Mouse (Mus musculus) T-helper 17 cell (primary cell): ENCODE results near the gene Rhobtb1.

Source experiments
- in situ Hi-C, 2 experiments: fragments of 300-600 bp; cut with MboI, MseI; formaldehyde crosslinking; loops; 1 replicate in 1 of 2; 2 replicates in 1 of 2; pipeline ENCODE4 v1.15.1; 2025; ENCODE audit warnings: high pct_unique_total_duplicates in 2 of 2

The Rhobtb1 gene

GRCm38 (mm10) chr10:69162577-69162976, 11.3 kb downstream of the Rhobtb1 start:
- in situ Hi-C loops: no loop called here

DNA sequence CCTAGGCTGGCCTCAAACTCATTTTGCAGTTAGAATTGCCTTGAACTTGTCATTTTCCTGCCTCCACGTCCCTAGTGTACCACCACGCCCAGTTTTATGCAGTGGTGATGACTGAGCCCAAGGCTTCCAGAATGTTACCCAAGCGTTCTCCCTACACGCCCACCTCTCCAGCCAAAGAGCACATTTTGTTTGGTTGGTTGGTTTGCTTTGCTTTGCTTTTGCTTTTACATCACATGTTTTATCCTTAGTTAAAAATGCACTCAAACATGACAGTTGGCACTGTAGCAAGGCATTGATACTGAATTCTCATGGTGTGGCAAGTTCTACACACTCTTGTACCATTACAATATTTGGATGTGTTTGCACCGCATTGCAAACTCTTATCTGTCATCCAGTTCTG, 12.0 kb downstream of the Rhobtb1 start:
- in situ Hi-C loops: no loop called here

- in situ Hi-C loops: no loop called here
Measured at GRCm38 (mm10) chr10:69165125-69165524, 13.9 kb downstream of the Rhobtb1 start.

- in situ Hi-C loops: no loop called here
Measured at GRCm38 (mm10) chr10:69165847-69166246, 14.6 kb downstream of the Rhobtb1 start.

DNA sequence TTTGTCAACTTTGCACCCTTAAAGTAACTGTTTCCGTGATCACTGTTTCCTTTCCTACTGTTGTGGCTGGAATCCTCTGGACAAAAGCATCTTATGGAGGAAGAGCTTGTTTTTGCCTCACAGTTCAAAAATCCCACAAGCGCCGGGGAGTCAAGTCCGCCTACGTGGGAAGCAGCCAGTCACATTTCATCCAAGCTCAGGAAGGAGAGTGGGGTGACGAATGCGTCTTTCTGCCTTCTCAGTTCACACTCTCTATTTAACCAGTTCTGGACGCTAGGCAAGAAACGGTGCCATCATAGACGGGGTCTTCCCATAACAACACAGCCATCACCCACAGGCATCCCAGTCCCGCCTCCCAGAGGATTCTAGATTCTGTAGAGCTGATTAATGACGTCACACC, 15.3 kb downstream of the Rhobtb1 start:
- in situ Hi-C loops: no loop called here

DNA sequence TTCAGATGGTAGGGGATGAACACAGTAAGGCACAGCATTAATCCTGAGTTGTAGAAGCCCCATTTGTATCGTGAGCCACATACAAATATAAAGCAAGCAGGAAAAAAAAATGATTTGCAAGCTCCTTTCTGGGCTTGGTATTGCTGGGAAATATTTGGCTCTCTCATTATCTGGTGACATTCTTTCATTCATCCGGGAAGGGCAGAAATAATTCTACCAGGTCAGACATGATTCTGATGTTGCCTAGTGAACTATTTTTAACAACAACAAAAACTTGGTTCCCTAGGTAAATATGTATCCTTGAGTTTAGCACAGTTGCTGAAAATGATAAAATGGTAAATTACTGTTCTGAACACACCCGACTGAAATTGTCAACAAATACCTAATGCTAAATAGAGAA, 21.2 kb downstream of the Rhobtb1 start:
- in situ Hi-C loops: no loop called here

DNA sequence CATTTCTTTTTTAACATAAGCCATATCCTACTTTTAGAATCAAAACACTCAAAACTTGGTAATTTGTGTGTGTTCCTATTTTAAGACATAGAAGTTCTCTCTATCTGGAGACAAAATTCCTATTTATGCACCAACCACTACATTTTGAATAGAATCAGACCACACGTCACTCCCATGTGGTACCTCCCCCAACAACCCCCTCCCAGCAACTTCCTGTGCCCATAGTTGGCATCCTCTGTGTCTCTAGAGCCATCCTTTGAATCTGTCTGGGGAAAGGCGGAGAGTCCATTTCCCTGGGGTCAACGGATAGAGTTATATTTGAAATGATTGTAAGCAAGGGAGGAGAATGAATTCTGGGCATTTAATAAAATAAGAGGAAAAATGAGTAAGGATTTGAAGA, 24.9 kb downstream of the Rhobtb1 start:
- in situ Hi-C loops: no loop called here

- in situ Hi-C loops: no loop called here
Measured at GRCm38 (mm10) chr10:69179341-69179740, 28.1 kb downstream of the Rhobtb1 start.

GRCm38 (mm10) chr10:69180997-69181396, 29.8 kb downstream of the Rhobtb1 start:
- in situ Hi-C loops: loop anchor here in 1 of 2 experiments (5.0 kb wide), 1 partner anchor 126 kb away; no protein-coding TSS in a partner anchor

GRCm38 (mm10) chr10:69184903-69185302, 33.7 kb downstream of the Rhobtb1 start:
- in situ Hi-C loops: loop anchor here in 1 of 2 experiments (5.0 kb wide), 1 partner anchor 122 kb away; no protein-coding TSS in a partner anchor

DNA sequence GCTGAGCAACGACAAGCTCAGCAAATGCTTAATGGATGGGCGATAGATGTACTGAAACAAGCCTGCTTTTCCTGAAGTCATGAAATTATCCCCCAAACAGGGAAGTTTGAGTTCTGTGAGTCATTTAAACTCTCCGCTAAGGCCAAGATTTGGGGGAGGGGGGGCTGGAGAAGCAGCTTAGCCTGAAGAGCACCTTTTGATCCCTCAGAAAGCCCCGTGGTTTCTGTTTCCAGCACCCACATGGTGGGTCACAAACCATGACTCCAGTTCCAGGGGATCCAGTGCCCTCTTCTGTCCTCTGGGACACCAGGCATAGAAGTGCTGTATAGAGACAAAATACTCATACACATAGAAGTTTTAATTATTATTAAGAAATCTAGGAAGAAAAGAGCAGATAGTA, 34.2 kb downstream of the Rhobtb1 start:
- in situ Hi-C loops: no loop called here

GRCm38 (mm10) chr10:69185894-69186893, 35.0 kb downstream of the Rhobtb1 start:
- in situ Hi-C loops: no loop called here

GRCm38 (mm10) chr10:69187773-69188443, 36.7 kb downstream of the Rhobtb1 start:
- in situ Hi-C loops: no loop called here

GRCm38 (mm10) chr10:69190434-69191160, 39.4 kb downstream of the Rhobtb1 start:
- in situ Hi-C loops: no loop called here

GRCm38 (mm10) chr10:69192266-69192665, 41.0 kb downstream of the Rhobtb1 start:
- in situ Hi-C loops: no loop called here

- in situ Hi-C loops: no loop called here
Measured at GRCm38 (mm10) chr10:69193721-69194120, 42.5 kb downstream of the Rhobtb1 start.

DNA sequence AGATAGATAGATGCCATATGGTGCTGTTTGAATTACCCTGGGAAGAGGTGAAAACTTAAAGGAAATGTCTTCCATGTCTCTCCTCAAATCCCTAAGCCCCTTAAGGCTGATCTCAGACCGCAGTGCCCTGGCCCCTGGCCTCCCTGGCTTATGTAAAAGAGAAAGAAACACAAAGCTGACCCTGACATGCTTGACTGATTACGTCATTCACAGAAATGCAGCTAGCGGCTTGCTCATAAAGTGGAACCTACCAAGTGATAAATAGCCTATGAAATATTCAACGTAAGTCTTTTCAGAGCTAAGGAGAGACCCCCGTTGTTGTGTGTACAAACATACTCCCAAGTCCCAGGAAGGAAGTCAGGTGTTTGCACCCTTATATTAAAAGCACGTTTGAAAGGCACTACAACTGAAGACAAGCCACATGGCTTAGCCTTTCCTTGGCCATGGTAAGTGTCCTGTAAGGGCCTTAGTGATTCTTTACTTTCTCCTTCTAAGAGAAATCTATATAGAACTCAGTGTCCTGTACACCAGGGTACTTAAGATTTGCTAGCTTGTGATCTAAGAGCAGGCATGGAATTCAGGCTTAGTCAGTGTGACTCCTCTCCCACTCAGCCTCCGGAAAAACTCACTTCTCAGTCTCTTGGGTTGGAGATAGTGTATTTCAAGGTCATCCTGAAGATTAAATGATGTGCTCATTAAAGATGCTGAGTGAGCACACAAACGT, 53.6 kb downstream of the Rhobtb1 start:
- in situ Hi-C loops: loop anchor here in 1 of 2 experiments (25.0 kb wide), 1 partner anchor 1018 kb away; no protein-coding TSS in a partner anchor

DNA sequence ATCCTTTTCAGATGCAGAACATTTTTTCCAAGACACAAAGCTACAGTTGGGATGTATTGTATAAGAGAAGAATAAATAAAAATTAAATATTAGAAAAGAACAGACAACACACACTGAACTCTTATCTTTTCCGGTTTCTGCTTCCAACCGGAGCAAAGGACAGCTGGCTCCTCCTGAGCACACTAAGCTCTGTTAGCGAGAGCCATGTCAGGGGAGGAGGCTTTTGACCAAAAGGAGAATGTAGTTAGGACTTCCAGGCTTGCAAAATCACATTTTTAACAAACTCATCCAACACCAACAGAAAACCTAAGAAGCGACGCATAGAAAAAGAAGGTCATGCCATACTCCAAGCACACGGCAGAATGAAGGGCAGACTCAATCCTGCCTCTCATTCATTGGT, 54.8 kb downstream of the Rhobtb1 start:
- in situ Hi-C loops: loop anchor here in 1 of 2 experiments (25.0 kb wide), 1 partner anchor 1019 kb away; no protein-coding TSS in a partner anchor

DNA sequence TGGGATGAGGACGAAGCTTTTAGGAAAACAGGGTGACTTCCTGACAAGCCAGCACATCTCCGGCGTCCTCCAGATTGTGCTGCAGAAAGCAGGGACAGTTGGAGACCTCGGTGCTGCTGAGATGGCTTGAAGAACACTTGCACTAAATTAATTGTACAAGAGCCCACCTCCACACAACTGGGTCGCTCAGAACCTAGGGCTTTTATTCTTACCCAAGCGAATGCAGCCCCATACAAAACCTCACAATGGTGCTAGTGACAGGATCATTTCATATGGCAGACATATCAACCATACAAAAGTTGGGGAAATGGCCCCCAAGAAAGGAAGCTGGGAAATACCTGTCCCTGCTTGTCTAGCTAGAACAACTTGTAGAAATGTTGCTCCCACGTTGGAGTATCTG, 56.2 kb downstream of the Rhobtb1 start:
- in situ Hi-C loops: loop anchor here in 1 of 2 experiments (25.0 kb wide), 1 partner anchor 1020 kb away; no protein-coding TSS in a partner anchor

DNA sequence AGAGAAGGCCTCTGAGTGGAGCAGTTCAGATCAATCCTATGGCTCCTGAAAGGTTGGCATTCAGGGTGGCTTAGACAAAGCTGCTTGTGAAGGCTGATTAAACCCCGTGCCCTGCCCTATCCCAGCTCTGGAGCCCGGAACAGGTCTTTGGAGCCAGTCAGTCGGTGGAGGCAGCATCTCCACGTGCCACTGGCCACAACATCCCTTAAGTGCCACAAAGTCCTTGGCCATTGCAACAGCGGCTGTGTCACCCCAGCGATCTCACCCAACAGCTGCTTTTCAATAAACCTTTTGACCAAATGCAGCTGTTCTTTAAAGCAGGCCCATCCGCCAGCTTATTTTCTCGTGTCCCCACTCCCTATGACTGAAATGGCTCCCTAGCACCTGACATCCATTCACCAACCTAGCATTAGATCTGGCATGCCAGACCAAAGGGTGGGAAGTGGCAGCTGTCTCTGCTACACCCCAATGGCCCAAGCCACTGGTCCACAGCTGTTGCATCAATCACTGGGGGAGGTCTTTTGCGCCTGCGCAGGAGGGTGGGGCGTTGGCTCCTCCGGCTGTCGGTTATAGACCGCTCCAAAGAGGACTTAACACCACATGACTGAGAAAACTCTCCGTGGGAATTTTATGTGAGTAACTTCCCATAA, 56.9 kb downstream of the Rhobtb1 start:
- in situ Hi-C loops: loop anchor here in 1 of 2 experiments (25.0 kb wide), 1 partner anchor 1021 kb away; no protein-coding TSS in a partner anchor
